Mouse (Mus musculus): Measurements from ENCODE around the gene Stard5. TPM values are rescaled to one million over a fixed set of nuclear protein-coding genes. Genes with fewer than 3 reads are reported as not detected.

Gene Stard5
- polyA plus RNA-seq, 1 experiment from 2014 or later = 14.2 TPM

- no peaks in the 10 kb centered on the region for H3K9me3 ChIP-seq
- peaks cover 42% of the 10 kb centered on the region for H3K36me3 ChIP-seq (replicated peaks)
- no peaks in the 10 kb centered on the region for H3K27me3 ChIP-seq (ENCODE audit: poor library complexity, severe bottlenecking)
- no peak overlapping the region for H3K27ac ChIP-seq
- H3K4me1 ChIP-seq = peaks cover 16% of the 10 kb centered on the region
- WGBS = 88% methylated on average over 3 of the region's 3 CpGs
- H3K4me3 ChIP-seq = no peak overlapping the region
- DNase-seq (ENCODE audit: extremely low spot score, low spot score) = no peak
Observed at GRCm38 (mm10) chr7:83639084-83639483, 7.3 kb downstream of the Stard5 start.

DNA sequence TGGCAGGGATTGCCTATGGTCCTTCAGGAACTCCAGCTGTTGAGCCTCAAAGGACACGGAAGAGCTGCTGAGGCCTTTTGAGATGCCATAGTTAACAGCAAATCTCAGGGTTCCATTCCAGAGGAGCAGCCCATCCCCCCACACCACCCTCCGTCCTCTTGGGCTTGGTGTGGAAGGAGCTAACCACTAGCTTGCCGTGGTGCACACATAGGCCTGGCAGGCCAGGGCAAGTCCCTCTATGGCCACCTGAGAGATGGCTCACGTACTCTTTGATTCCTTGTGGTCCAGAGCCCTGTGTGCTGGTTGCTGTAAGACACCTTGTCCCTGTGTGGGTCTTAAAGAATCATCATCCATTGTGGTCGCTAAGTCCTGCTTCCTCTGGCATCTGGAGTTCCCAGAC, 8.8 kb downstream of the Stard5 start:
- Histone ChIP-seq H3K36me3 (replicated peaks) (peaks cover 42% of the 10 kb centered on the region), H3K4me1 (peaks cover 16% of the 10 kb centered on the region), H3K27ac (peak overlapping the region; percentile 44; the same call in 1 of the 2 replicates), H3K9me3 (no peaks in the 10 kb centered on the region), H3K4me3 (no peak overlapping the region), H3K27me3 (ENCODE audit: poor library complexity, severe bottlenecking) (no peaks in the 10 kb centered on the region)
- no peak for DNase-seq (ENCODE audit: extremely low spot score, low spot score)
- WGBS = 93% methylated on average over 5 of the region's 5 CpGs

GRCm38 (mm10) chr7:83641163-83641562, 9.4 kb downstream of the Stard5 start:
- Histone ChIP-seq H3K27me3 (ENCODE audit: poor library complexity, severe bottlenecking) (no peaks in the 10 kb centered on the region), H3K4me1 (peaks cover 16% of the 10 kb centered on the region), H3K36me3 (replicated peaks) (peaks cover 40% of the 10 kb centered on the region), H3K4me3 (no peak overlapping the region), H3K9me3 (no peaks in the 10 kb centered on the region), H3K27ac (peak overlapping the region; percentile 3; the same call in 1 of the 2 replicates)
- no peak for DNase-seq (ENCODE audit: extremely low spot score, low spot score)
- 59% methylated on average over 2 of the region's 2 CpGs for WGBS

GRCm38 (mm10) chr7:83643581-83643980, 11.8 kb downstream of the Stard5 start:
- peaks cover 16% of the 10 kb centered on the region for H3K4me1 ChIP-seq
- WGBS = 94% methylated on average over 6 of the region's 6 CpGs
- H3K27me3 ChIP-seq (ENCODE audit: poor library complexity, severe bottlenecking) = no peaks in the 10 kb centered on the region
- no peaks in the 10 kb centered on the region for H3K9me3 ChIP-seq
- no peak for DNase-seq (ENCODE audit: extremely low spot score, low spot score)
- no peak overlapping the region for H3K27ac ChIP-seq
- H3K36me3 ChIP-seq (replicated peaks) = peaks cover 17% of the 10 kb centered on the region
- no peak overlapping the region for H3K4me3 ChIP-seq

DNA sequence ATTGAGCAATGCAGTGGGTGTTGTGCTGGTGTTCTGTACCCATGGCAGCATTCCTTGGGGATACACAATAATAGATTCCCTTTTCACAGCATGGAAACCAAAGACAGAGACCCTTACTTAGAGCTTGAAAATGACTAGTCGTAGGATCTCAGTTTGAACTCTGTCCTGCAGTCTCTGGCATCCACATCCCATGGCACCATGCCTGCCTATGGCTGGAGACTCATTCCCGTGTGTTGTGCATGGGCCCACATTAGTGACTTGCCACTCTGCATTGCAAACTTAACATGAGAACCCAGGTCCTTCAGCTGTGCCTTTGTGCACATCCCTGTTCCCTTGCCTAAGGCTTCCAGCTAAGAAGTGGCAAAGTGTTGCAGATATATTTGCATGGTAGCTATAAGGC, 13.0 kb downstream of the Stard5 start:
- Histone ChIP-seq H3K4me3 (no peak overlapping the region), H3K9me3 (no peaks in the 10 kb centered on the region), H3K27ac (no peak overlapping the region), H3K4me1 (peaks cover 16% of the 10 kb centered on the region), H3K27me3 (ENCODE audit: poor library complexity, severe bottlenecking) (no peaks in the 10 kb centered on the region), H3K36me3 (replicated peaks) (peaks cover 12% of the 10 kb centered on the region)
- WGBS = 88% methylated on average over 2 of the region's 2 CpGs
- no peak for DNase-seq (ENCODE audit: extremely low spot score, low spot score)

- 90% methylated on average over 5 of the region's 5 CpGs for WGBS
- Histone ChIP-seq H3K4me1 (peaks cover 16% of the 10 kb centered on the region), H3K27ac (no peak overlapping the region), H3K9me3 (no peaks in the 10 kb centered on the region), H3K27me3 (ENCODE audit: poor library complexity, severe bottlenecking) (no peaks in the 10 kb centered on the region), H3K36me3 (replicated peaks) (peaks cover 7% of the 10 kb centered on the region), H3K4me3 (no peak overlapping the region)
- DNase-seq (ENCODE audit: extremely low spot score, low spot score) = no peak
Observed at GRCm38 (mm10) chr7:83645476-83645875, 13.7 kb downstream of the Stard5 start.

- DNase-seq (ENCODE audit: extremely low spot score, low spot score) = no peak
- 89% methylated on average over 7 of the region's 7 CpGs for WGBS
- Histone ChIP-seq H3K27ac (no peak overlapping the region), H3K4me3 (no peak overlapping the region), H3K27me3 (ENCODE audit: poor library complexity, severe bottlenecking) (no peaks in the 10 kb centered on the region), H3K9me3 (no peaks in the 10 kb centered on the region), H3K4me1 (no peaks in the 10 kb centered on the region), H3K36me3 (replicated peaks) (no peaks in the 10 kb centered on the region)
Observed at GRCm38 (mm10) chr7:83648807-83649206, 17.0 kb downstream of the Stard5 start.

DNA sequence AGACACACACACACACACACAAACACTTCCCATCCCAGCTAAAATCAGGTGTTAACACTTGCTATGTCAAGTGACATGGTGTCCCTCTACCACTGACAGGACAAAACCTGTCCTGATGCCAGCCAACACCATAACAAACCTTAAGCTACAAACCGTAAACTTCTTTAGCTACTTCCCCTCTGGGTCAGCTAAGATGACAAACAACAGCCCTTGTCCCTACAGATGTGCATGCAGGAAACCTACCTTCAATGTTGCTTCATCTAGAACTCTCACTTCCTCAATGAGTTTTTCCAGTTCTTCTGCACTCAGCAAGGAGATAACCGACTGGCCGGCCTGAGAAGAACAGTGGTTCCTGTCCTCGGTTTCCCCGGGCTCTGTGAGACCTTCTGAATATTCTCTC, 18.9 kb downstream of the Stard5 start:
- Histone ChIP-seq H3K9me3 (no peaks in the 10 kb centered on the region), H3K27me3 (ENCODE audit: poor library complexity, severe bottlenecking) (no peaks in the 10 kb centered on the region), H3K4me3 (no peak overlapping the region), H3K27ac (no peak overlapping the region), H3K36me3 (replicated peaks) (no peaks in the 10 kb centered on the region), H3K4me1 (no peaks in the 10 kb centered on the region)
- no peak for DNase-seq (ENCODE audit: extremely low spot score, low spot score)
- 94% methylated on average over 5 of the region's 5 CpGs for WGBS

- Histone ChIP-seq H3K27ac (no peak overlapping the region), H3K4me3 (no peak overlapping the region), H3K27me3 (ENCODE audit: poor library complexity, severe bottlenecking) (no peaks in the 10 kb centered on the region), H3K36me3 (replicated peaks) (no peaks in the 10 kb centered on the region), H3K4me1 (no peaks in the 10 kb centered on the region), H3K9me3 (no peaks in the 10 kb centered on the region)
- DNase-seq (ENCODE audit: extremely low spot score, low spot score) = no peak
- WGBS = 82% methylated on average over 5 of the region's 5 CpGs
Observed at GRCm38 (mm10) chr7:83652498-83652897, 20.7 kb downstream of the Stard5 start.

- WGBS = 88% methylated on average over 2 of the region's 2 CpGs
- Histone ChIP-seq H3K9me3 (no peaks in the 10 kb centered on the region), H3K4me3 (no peak overlapping the region), H3K4me1 (no peaks in the 10 kb centered on the region), H3K27ac (no peak overlapping the region), H3K36me3 (replicated peaks) (no peaks in the 10 kb centered on the region), H3K27me3 (ENCODE audit: poor library complexity, severe bottlenecking) (no peaks in the 10 kb centered on the region)
- no peak for DNase-seq (ENCODE audit: extremely low spot score, low spot score)
Observed at GRCm38 (mm10) chr7:83653605-83654051, 21.9 kb downstream of the Stard5 start.

GRCm38 (mm10) chr7:83654196-83654595, 22.4 kb downstream of the Stard5 start:
- Histone ChIP-seq H3K4me1 (no peaks in the 10 kb centered on the region), H3K4me3 (no peak overlapping the region), H3K36me3 (replicated peaks) (no peaks in the 10 kb centered on the region), H3K9me3 (no peaks in the 10 kb centered on the region), H3K27me3 (ENCODE audit: poor library complexity, severe bottlenecking) (no peaks in the 10 kb centered on the region), H3K27ac (no peak overlapping the region)
- 84% methylated on average over 2 of the region's 2 CpGs for WGBS
- no peak for DNase-seq (ENCODE audit: extremely low spot score, low spot score)

GRCm38 (mm10) chr7:83654938-83655630, 23.3 kb downstream of the Stard5 start:
- Histone ChIP-seq H3K27ac (no peak overlapping the region), H3K27me3 (ENCODE audit: poor library complexity, severe bottlenecking) (no peaks in the 10 kb centered on the region), H3K4me1 (no peaks in the 10 kb centered on the region), H3K4me3 (no peak overlapping the region), H3K36me3 (replicated peaks) (no peaks in the 10 kb centered on the region), H3K9me3 (no peaks in the 10 kb centered on the region)
- 75% methylated on average over 5 of the region's 5 CpGs for WGBS
- no peak for DNase-seq (ENCODE audit: extremely low spot score, low spot score)

GRCm38 (mm10) chr7:83658716-83659115, 27.0 kb downstream of the Stard5 start:
- Histone ChIP-seq H3K4me1 (no peaks in the 10 kb centered on the region), H3K36me3 (replicated peaks) (no peaks in the 10 kb centered on the region), H3K9me3 (no peaks in the 10 kb centered on the region), H3K27ac (no peak overlapping the region), H3K4me3 (no peak overlapping the region), H3K27me3 (ENCODE audit: poor library complexity, severe bottlenecking) (no peaks in the 10 kb centered on the region)
- DNase-seq (ENCODE audit: extremely low spot score, low spot score) = no peak
- WGBS = 79% methylated on average over 1 of the region's 1 CpGs
